Mouse (Mus musculus) T-helper 2 cell (primary cell): Measurements from ENCODE around the gene Srp68.

Experiments used
- in situ Hi-C: fragments of 300-600 bp; cut with MboI, MseI; formaldehyde crosslinking; loops from one replicate; pipeline ENCODE4 v1.15.1; 2025; ENCODE audit warnings: high pct_unique_total_duplicates

Gene Srp68

GRCm38 (mm10) chr11:116274045-116274666 is at the start of gene Srp68:
Srp68 (minus strand) TSS chr11:116274217.
- in situ Hi-C loops = no loop called here

DNA sequence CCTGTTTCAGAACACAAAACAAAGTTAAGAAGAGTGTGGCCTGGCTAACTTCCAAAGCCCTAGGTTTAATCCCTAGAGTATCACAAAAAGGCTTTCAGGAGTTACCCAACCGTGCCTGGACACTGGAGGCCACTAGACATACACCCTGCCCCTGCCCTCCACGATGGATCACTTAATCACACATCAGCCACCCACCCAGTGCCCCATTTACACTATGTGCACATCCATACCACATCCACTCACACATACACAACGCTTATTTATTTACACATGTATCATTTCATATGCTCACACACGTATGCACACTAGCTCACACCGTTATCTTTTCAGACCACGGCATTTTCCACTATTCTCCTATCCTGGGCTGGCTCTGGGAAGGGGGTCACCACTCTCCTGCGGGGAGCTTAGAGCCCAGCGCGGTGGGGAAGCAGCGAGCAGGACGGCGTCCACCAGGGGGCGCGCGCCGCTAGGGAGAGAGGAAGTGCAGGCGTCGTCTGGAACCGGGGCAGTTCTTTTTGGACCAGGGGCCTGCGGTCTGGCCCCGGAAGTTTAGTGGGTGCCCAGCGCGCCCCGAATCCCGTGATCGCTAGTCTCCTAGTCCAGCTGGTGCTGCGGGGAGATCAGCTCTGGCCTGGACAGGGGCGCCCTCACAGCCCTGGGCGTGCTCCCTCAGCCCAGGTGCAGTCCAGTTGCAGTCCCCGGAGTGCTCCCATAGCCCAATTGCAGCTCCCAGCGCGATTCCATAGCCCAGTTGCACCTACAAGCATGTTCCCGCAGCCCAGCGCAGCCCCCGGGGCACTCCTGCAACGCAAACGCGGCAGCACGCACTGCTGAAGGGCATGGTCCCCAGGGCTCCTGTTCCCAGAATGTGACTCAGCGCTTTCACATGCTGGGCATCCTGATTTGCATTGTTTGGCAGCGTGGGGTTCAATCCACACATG is 45.0 kb upstream of the Srp68 start:
- in situ Hi-C loops = loop anchor here (5.0 kb wide), 1 partner anchor 128 kb away; no protein-coding TSS in a partner anchor

GRCm38 (mm10) chr11:116312359-116312758 is 38.3 kb upstream of the Srp68 start:
- in situ Hi-C loops = no loop called here

DNA sequence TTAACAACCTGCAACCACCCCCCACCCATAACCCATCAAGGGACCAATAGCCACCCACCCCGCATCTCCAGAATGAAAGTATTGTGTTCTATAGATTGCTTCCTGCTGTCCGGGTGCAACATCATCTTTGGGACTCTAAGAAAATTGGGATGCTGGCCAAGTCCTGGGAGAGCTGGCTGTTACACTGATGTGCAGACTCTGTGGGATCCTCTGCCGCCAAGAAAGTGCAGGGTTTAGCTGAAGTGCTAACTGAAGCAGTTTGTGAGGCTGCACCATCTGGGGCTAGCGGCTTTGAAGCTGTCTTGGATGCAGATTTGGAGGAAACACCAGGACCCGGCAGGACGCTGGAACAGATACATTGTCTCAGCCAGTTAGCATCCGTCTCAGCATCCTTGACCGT is 37.2 kb upstream of the Srp68 start:
- in situ Hi-C loops = no loop called here

- in situ Hi-C loops = loop anchor here (10.0 kb wide), 1 partner anchor 1305 kb away; no protein-coding TSS in a partner anchor
These were observed 35.6 kb upstream of the Srp68 start for GRCm38 (mm10) chr11:116309601-116310000.

DNA sequence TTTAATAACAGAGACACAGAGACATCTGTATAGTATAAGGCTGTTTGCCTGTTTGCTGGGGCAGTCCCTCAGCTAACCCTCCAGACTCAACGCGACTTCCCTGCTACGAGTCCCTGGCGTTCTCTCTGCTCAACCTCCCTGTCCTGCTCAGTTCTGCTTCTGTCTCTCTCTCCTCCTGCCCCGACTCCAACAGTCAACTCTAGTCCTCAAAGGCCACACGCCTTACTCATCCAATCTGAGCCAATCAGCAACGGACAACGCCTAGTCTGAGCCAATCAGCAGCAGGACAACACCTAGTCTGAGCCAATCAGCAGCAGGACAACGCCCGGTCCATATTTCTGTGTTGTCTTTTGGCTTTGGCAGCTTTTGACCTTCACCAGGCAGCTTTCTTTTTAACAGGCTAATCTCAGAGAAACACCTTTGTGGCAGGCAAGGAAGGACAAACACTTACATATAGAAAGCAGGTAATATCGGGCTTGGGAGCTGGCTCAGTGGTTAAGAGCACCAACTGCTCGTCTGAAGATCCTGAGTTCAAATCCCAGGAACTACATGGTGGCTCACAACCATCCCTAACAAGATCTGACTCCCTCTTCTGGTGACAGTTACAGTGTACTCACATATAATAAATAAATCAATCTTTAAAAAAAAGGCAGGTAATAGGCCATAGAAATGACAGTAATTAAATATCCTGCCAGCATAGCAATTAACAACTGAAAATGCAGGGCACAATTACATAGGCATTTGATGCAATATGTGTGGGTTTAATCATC is 33.9 kb upstream of the Srp68 start:
- in situ Hi-C loops = loop anchor here (10.0 kb wide), 1 partner anchor 1307 kb away; no protein-coding TSS in a partner anchor

DNA sequence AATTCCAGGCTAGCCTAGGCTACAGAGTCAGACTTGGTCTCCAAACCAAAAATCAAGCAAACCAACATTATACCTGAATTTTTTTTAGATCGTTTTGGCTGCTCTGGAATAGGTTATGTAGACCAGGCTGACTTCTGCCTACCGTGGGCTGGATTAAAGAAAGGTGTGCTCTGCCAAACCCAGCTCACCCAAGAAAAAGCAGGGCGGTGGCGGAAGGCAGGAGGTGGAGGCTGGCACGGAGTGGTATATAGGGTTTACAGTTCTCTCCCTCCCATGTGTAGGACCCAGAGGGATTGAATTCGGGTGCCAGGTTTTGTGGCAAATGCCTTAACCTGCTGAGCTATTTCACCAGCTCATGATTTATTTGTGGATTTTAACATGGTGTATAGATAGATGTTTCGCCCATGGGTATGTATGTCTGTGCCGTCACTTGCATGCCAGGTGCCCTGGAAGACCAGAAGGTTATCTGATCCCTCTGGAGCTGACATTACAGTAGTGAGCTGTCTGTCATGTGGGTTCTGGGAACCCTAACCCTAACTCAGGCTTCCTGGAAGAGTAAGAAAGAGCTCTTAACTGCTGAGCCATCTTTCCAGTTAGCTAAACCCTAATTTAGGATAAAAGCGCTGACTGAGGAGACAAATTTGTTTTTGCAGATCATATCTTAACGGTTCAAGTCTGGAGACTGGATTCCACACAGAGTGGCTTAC is 33.2 kb upstream of the Srp68 start, which contains the start of gene Exoc7:
TSS of gene Exoc7 (minus strand) at position 215 of the 707 bp plus-strand sequence.
- in situ Hi-C loops = loop anchor here (10.0 kb wide), 1 partner anchor 1308 kb away; no protein-coding TSS in a partner anchor

GRCm38 (mm10) chr11:116306126-116306982 is 32.3 kb upstream of the Srp68 start:
- in situ Hi-C loops = loop anchor here (10.0 kb wide), 1 partner anchor 1308 kb away; no protein-coding TSS in a partner anchor

- in situ Hi-C loops = loop anchor here (10.0 kb wide), 1 partner anchor 1309 kb away; no protein-coding TSS in a partner anchor
These were observed 31.4 kb upstream of the Srp68 start for GRCm38 (mm10) chr11:116305423-116305822.

GRCm38 (mm10) chr11:116298621-116299020 is 24.6 kb upstream of the Srp68 start:
- in situ Hi-C loops = loop anchor here (5.0 kb wide), 1 partner anchor 76 kb away; no protein-coding TSS in a partner anchor

GRCm38 (mm10) chr11:116298221-116298620 is 24.2 kb upstream of the Srp68 start:
- in situ Hi-C loops = loop anchor here (5.0 kb wide), 1 partner anchor 76 kb away; no protein-coding TSS in a partner anchor

- in situ Hi-C loops = loop anchor here (5.0 kb wide), 1 partner anchor 75 kb away; no protein-coding TSS in a partner anchor
These were observed 23.0 kb upstream of the Srp68 start for GRCm38 (mm10) chr11:116297017-116297416.

- in situ Hi-C loops = loop anchor here (5.0 kb wide), 1 partner anchor 74 kb away; no protein-coding TSS in a partner anchor
These were observed 22.2 kb upstream of the Srp68 start for GRCm38 (mm10) chr11:116296191-116296734.

- in situ Hi-C loops = no loop called here
These were observed 20.3 kb upstream of the Srp68 start for GRCm38 (mm10) chr11:116294319-116294718.

- in situ Hi-C loops = no loop called here
These were observed 19.6 kb upstream of the Srp68 start for GRCm38 (mm10) chr11:116293538-116294137.

- in situ Hi-C loops = no loop called here
These were observed 18.4 kb upstream of the Srp68 start for GRCm38 (mm10) chr11:116292401-116292800.

DNA sequence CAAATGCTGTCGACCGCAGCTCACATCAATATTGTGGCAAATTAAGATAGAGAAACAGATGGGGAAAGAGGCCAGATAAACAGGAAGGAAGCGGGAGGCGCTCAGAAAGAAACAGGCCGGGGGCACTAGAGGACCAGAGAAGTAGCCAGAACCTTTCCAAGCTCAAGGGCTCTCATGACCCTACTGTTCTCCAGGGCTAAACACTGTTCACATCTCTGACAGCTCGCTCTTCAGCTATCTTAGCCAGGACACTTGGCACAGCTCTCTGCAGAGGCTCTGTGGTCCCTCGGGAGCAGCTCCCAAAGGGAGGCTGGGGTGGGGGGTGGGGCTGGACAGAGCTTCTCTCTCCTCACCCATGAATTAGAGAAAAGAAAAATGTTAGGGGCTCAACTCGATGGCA is 16.5 kb upstream of the Srp68 start:
- in situ Hi-C loops = no loop called here

- in situ Hi-C loops = no loop called here
These were observed 13.3 kb upstream of the Srp68 start for GRCm38 (mm10) chr11:116287351-116287750.

GRCm38 (mm10) chr11:116285770-116286191 is 11.8 kb upstream of the Srp68 start:
- in situ Hi-C loops = no loop called here
